Mouse (Mus musculus): Measurements from ENCODE around the gene Rcc2. TPM values are rescaled to one million over a fixed set of nuclear protein-coding genes. Genes with fewer than 3 reads are reported as not detected.

Gene Rcc2
- polyA plus RNA-seq, 1 experiment from 2014 or later, result 26.3 TPM

- no peak for ATAC-seq
- 24% methylated on average over 3 of the region's 3 CpGs for WGBS
- Histone ChIP-seq H3K9ac (replicated peaks) (no peak overlapping the region), H3K27me3 (0 out of 2 replicates have a peak, but pooled peaks cover 5% of the 10 kb centered on the region), H3K4me3 (replicated peaks) (no peak overlapping the region), H3K9me3 (no peaks in the 10 kb centered on the region), H3K27ac (no peak overlapping the region), H3K36me3 (no peaks in the 10 kb centered on the region), H3K4me2 (replicated peaks) (no peak overlapping the region), H3K4me1 (replicated peaks) (peaks cover 9% of the 10 kb centered on the region)
These were observed 44.3 kb downstream of the Rcc2 start for GRCm38 (mm10) chr4:140744654-140745053.

DNA sequence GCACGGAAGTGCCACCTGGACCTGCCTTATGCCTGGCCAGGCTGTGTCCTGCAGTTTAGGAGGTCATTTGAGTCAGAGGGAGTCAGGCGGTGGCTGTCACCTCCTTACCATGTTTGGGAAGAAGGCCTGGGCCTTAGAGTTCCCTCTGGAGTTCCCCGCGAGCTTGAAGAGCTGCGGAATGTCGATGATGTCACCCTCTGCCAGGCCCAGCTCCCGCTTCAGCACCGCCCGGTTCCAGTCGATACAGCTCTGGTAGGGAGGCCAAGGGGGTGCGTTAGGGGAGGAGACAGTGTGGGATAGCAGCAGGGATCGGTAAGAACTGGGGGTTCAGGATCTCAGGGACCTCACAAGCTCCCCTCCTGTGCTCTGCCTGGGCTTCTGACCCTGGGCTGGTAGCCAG lies 47.6 kb downstream of the Rcc2 start:
- Histone ChIP-seq H3K4me3 (replicated peaks) (no peak overlapping the region), H3K9me3 (no peaks in the 10 kb centered on the region), H3K36me3 (no peaks in the 10 kb centered on the region), H3K27me3 (peaks cover 5% of the 10 kb centered on the region; the same call in 1 of the 2 replicates), H3K9ac (replicated peaks) (no peak overlapping the region), H3K4me1 (replicated peaks) (peaks cover 8% of the 10 kb centered on the region), H3K27ac (no peak overlapping the region), H3K4me2 (replicated peaks) (no peak overlapping the region)
- no peak for ATAC-seq
- 36% methylated on average over 12 of the region's 12 CpGs for WGBS

DNA sequence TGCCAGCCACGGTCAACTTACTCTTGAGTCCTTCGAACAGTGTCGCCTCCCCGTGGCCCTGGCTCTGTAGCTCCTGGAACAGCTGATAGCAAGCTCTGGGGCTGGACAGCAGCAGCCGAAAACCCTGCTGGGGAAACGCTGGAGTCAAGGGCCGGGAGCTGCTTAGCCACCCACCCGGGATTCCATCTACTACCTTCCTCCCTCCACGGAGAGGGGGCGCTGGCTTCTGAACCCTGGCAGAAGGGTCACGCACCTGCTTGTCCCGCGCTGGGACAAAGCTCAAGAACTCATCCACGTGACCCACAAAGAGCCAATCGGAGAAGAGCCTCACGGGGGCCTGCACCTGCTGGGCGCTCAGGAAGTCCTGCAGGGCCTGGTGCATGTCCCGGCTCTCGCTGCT lies 50.0 kb downstream of the Rcc2 start:
- H3K9ac ChIP-seq (replicated peaks), result no peak overlapping the region
- H3K4me3 ChIP-seq (replicated peaks), result peak overlapping the region; percentile 11
- H3K9me3 ChIP-seq, result no peaks in the 10 kb centered on the region
- H3K4me2 ChIP-seq (replicated peaks), result peak overlapping the region; percentile 41
- 10% methylated on average over 19 of the region's 19 CpGs for WGBS
- 0 out of 2 replicates have a peak, but pooled peaks have one; percentile 34 for ATAC-seq
- no peaks in the 10 kb centered on the region for H3K36me3 ChIP-seq
- no peak overlapping the region for H3K27ac ChIP-seq
- H3K27me3 ChIP-seq, result peaks cover 5% of the 10 kb centered on the region; the same call in 1 of the 2 replicates
- peaks cover 6% of the 10 kb centered on the region for H3K4me1 ChIP-seq (replicated peaks)

DNA sequence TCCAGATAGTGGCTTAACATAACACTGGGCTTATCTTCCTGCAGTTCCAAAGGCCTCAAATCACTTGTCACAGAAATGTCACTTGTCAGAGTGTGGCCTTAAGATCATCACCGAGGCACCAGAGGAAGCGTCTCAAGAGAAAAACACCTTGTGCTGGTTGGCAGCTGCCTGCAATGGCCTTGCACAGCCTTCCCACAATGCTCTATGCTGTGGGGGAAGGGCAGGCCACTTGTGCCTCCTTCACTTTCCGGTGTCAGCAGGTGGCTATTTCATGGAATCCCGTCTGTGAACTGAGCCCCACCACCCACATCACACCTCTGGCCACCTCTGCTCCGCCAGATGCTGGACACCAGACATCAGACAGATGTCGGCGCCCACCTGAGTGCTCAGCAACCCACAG lies 53.0 kb downstream of the Rcc2 start:
- no peak for ATAC-seq
- H3K4me1 ChIP-seq (replicated peaks), result peaks cover 22% of the 10 kb centered on the region
- H3K9ac ChIP-seq (replicated peaks), result no peak overlapping the region
- no peaks in the 10 kb centered on the region for H3K9me3 ChIP-seq
- no peaks in the 10 kb centered on the region for H3K36me3 ChIP-seq
- no peak overlapping the region for H3K4me3 ChIP-seq (replicated peaks)
- 67% methylated on average over 7 of the region's 7 CpGs for WGBS
- no peaks in the 10 kb centered on the region; the same call in 1 of the 2 replicates for H3K27me3 ChIP-seq
- H3K4me2 ChIP-seq (replicated peaks), result no peak overlapping the region
- no peak overlapping the region for H3K27ac ChIP-seq

DNA sequence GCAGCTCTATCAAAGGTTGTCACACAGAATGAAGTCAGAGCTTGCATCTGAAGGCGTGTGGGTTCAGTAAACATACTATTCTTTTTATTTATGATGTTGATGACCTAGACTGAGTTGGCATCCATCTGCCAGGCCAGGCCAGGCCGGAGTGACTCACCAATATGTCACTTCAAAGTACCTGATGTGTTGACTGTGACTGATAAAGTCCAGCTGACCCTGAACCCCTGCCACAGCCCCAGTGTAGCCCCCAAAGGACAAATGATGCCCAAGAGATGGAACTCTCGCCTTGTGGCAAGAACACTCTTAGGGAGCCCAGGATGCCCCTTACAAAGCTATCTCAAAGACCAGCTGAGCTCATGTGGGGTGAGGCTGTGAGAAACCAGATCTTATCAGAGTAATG lies 55.5 kb downstream of the Rcc2 start:
- Histone ChIP-seq H3K4me1 (replicated peaks) (peaks cover 17% of the 10 kb centered on the region), H3K4me3 (replicated peaks) (no peak overlapping the region), H3K36me3 (no peaks in the 10 kb centered on the region), H3K9me3 (no peaks in the 10 kb centered on the region), H3K9ac (replicated peaks) (no peak overlapping the region), H3K4me2 (replicated peaks) (no peak overlapping the region), H3K27me3 (no peaks in the 10 kb centered on the region; the same call in 1 of the 2 replicates), H3K27ac (no peak overlapping the region)
- 85% methylated on average over 3 of the region's 3 CpGs for WGBS
- ATAC-seq, result no peak

GRCm38 (mm10) chr4:140761601-140762000 lies 61.3 kb downstream of the Rcc2 start:
- 91% methylated on average over 7 of the region's 7 CpGs for WGBS
- H3K27ac ChIP-seq, result no peak overlapping the region
- peaks cover 16% of the 10 kb centered on the region for H3K4me1 ChIP-seq (replicated peaks)
- H3K4me2 ChIP-seq (replicated peaks), result no peak overlapping the region
- H3K36me3 ChIP-seq, result no peaks in the 10 kb centered on the region
- H3K4me3 ChIP-seq (replicated peaks), result no peak overlapping the region
- no peak overlapping the region for H3K9ac ChIP-seq (replicated peaks)
- ATAC-seq, result no peak
- no peaks in the 10 kb centered on the region for H3K9me3 ChIP-seq
- H3K27me3 ChIP-seq, result no peaks in the 10 kb centered on the region

GRCm38 (mm10) chr4:140763158-140763557 lies 62.8 kb downstream of the Rcc2 start:
- H3K27ac ChIP-seq, result no peak overlapping the region
- H3K4me2 ChIP-seq (replicated peaks), result no peak overlapping the region
- no peak for ATAC-seq
- no peak overlapping the region for H3K9ac ChIP-seq (replicated peaks)
- peaks cover 2% of the 10 kb centered on the region for H3K4me1 ChIP-seq (replicated peaks)
- no peaks in the 10 kb centered on the region for H3K27me3 ChIP-seq
- no peak overlapping the region for H3K4me3 ChIP-seq (replicated peaks)
- no peaks in the 10 kb centered on the region for H3K36me3 ChIP-seq
- H3K9me3 ChIP-seq, result no peaks in the 10 kb centered on the region
- 18% methylated on average over 9 of the region's 9 CpGs for WGBS

GRCm38 (mm10) chr4:140765936-140766335 lies 65.6 kb downstream of the Rcc2 start:
- Histone ChIP-seq H3K36me3 (no peaks in the 10 kb centered on the region), H3K4me1 (replicated peaks) (peaks cover 6% of the 10 kb centered on the region; the same call in 1 of the 2 replicates), H3K9ac (replicated peaks) (no peak overlapping the region), H3K4me3 (replicated peaks) (no peak overlapping the region), H3K27ac (no peak overlapping the region), H3K9me3 (no peaks in the 10 kb centered on the region), H3K4me2 (replicated peaks) (no peak overlapping the region), H3K27me3 (no peaks in the 10 kb centered on the region)
- 79% methylated on average over 3 of the region's 3 CpGs for WGBS
- ATAC-seq, result no peak

GRCm38 (mm10) chr4:140768973-140769372 lies 68.6 kb downstream of the Rcc2 start:
- no peaks in the 10 kb centered on the region for H3K9me3 ChIP-seq
- no peak overlapping the region for H3K4me2 ChIP-seq (replicated peaks)
- no peak for ATAC-seq
- no peak overlapping the region for H3K4me3 ChIP-seq (replicated peaks)
- 90% methylated on average over 5 of the region's 5 CpGs for WGBS
- no peak overlapping the region for H3K27ac ChIP-seq
- H3K9ac ChIP-seq (replicated peaks), result no peak overlapping the region
- no peaks in the 10 kb centered on the region for H3K27me3 ChIP-seq
- peaks cover 6% of the 10 kb centered on the region; the same call in 1 of the 2 replicates for H3K4me1 ChIP-seq (replicated peaks)
- H3K36me3 ChIP-seq, result no peaks in the 10 kb centered on the region

DNA sequence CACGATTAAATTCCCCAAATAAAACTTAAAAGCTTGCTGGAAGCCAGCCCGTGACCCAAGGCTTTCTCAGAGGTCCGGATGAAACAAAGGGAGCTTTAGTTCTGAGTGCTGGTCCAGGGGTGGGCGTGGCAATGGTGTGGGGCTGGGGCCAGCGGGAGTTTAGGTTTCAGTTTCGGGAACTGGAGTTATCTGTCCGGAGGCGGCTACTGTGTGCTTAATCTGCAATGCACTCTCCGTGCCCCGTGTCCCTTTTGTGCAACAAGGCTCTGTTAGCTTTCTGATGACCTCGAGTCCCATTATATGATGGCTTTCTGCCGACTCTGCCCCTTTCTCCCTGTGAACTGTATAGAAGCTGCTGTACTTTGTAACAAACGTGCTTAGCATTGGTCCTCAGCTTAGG lies 70.1 kb downstream of the Rcc2 start:
- Histone ChIP-seq H3K9me3 (no peaks in the 10 kb centered on the region), H3K27ac (no peak overlapping the region), H3K4me2 (replicated peaks) (peak overlapping the region; percentile 26), H3K4me3 (replicated peaks) (no peak overlapping the region), H3K9ac (replicated peaks) (no peak overlapping the region), H3K4me1 (replicated peaks) (peaks cover 6% of the 10 kb centered on the region; the same call in 1 of the 2 replicates), H3K36me3 (no peaks in the 10 kb centered on the region), H3K27me3 (no peaks in the 10 kb centered on the region)
- no peak for ATAC-seq
- 9% methylated on average over 13 of the region's 13 CpGs for WGBS

GRCm38 (mm10) chr4:140771091-140771490 lies 70.8 kb downstream of the Rcc2 start:
- H3K4me1 ChIP-seq (replicated peaks), result peaks cover 6% of the 10 kb centered on the region; the same call in 1 of the 2 replicates
- no peaks in the 10 kb centered on the region for H3K9me3 ChIP-seq
- H3K36me3 ChIP-seq, result no peaks in the 10 kb centered on the region
- no peak for ATAC-seq
- H3K9ac ChIP-seq (replicated peaks), result no peak overlapping the region
- H3K27ac ChIP-seq, result no peak overlapping the region
- H3K4me2 ChIP-seq (replicated peaks), result no peak overlapping the region
- H3K27me3 ChIP-seq, result no peaks in the 10 kb centered on the region
- no peak overlapping the region for H3K4me3 ChIP-seq (replicated peaks)
- WGBS, result 49% methylated on average over 4 of the region's 4 CpGs

All from midbrain, embryonic 13.5 days (tissue).